Mouse (Mus musculus) hindlimb bud, embryonic 11.5 days (tissue): Measurements from ENCODE around the gene Amy2a5.
"Not testable (repeated sequence)": the region's sequence is repeated elsewhere in the genome, so short reads cannot be mapped to it uniquely, and the experiment has no call there.

ENCODE experiments used
- DNase-seq: peaks from one replicate; pipeline ENCODE4 v3.0.0-alpha.2; 2012; ENCODE audit warnings: low read depth, low spot score; ENCODE audit errors: extremely low spot score

Amy2a5 gene

DNA sequence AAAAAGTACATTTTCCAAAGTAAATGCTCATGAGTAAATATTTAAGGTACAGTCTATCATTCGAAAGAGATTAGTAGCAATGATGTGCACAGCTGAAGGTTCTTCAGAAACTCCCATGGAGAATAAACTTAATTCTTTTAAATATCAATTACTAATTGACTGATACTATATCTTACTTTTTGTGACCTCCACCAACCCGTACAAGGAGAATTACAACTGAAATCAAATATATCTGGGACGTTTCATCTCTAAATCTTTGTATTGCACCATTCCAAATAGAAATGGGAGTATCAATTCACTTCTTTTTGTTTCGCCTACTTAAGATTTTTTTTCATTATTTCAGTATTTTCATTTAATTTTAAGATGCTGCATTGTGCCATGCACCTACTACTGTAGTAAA, at the start of gene Amy2a5:
Amy2a5 (minus strand) TSS at position 101 of the 400 bp plus-strand sequence.
- DNase-seq: not testable (repeated sequence)

- DNase-seq: not testable (repeated sequence)
These were observed 32.7 kb upstream of the Amy2a5 start, which contains the start of gene Amy2a4 for GRCm38 (mm10) chr3:113291349-113291748. Gene Amy2a4, minus strand, starts transcription at chr3:113291449.

- DNase-seq: not testable (repeated sequence)
These were observed 21.6 kb upstream of the Amy2a5 start for GRCm38 (mm10) chr3:113280285-113280684.

DNA sequence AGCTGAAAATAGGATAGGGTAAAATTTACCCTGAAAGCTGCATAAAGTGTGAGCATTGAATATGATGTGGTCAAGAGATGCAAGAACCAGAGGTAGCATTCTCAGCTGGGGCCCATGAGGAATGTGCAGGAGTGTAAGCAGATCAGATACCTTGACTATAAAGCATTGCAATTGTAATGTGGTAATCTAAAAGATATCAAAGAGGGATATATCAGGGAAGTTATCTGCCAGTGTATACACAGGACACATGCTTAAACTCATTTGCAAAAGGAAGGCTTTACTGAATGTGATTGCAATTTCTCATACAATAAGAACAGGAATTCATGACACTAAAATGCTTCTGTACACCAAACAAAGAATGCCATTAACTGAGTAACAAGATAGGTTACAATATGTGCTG, 20.9 kb upstream of the Amy2a5 start:
- not testable (repeated sequence) for DNase-seq

GRCm38 (mm10) chr3:113227115-113227514, 31.5 kb downstream of the Amy2a5 start:
- DNase-seq: no peak
